Mouse (Mus musculus): ENCODE measurements around the gene Ntmt1. TPM values are rescaled to one million over a fixed set of nuclear protein-coding genes. Genes with fewer than 3 reads are reported as not detected.

Ntmt1 gene
- polyA plus RNA-seq (2015; fragmentation: Nextera tagmentation; extraction: Ambion mirVana) = 26.0 and 27.5 TPM in 2 replicates

DNA sequence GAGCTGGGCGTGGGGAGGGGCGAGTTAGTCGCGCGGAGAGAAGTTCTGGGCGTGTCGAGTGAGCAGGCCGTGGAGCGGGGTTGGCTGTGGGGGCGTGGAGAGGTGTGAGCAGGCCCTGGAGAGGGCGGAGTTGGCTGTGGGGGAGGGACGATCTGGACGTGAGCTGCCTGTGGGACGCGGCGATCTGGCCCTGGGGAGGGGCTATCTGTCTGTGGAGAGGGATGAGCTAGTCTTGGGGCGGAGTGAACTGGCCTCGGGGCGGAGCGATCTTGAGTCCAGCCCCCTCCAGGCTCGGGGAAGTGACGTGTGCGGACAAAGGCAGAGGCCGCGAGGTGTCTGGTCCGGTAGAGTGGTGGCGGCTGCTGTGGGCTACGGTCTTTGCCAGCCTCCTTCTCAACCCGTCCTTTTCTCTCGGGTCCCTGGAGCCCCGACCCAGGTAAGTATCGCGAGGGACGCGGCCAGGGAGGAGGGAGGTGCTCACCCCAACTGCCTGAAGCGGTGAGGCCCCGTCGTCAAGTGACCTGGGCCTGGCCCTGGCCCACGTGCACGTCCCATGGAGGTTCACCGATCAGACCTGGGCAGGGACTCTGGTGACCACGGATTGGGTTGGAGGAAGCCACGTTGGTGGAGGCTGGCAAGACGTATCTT is at the start of gene Ntmt1:
Ntmt1 (plus strand) TSS at position 179 of the 648 bp plus-strand sequence.
- peaks cover 32% of the 10 kb centered on the region for H3K4me1 ChIP-seq (replicated peaks)
- H3K9me3 ChIP-seq (replicated peaks) = no peaks in the 10 kb centered on the region
- peaks cover 8% of the 10 kb centered on the region for H3K36me3 ChIP-seq (replicated peaks)
- H3K27ac ChIP-seq (replicated peaks) = peak within 1 kb of the TSS; percentile 81
- ATAC-seq (ENCODE audit: insufficient read depth) = peak; percentile 98
- H3K4me2 ChIP-seq = peak within 1 kb of the TSS; percentile 96
- peak within 1 kb of the TSS; percentile 77 for H3K9ac ChIP-seq
- peak within 1 kb of the TSS; percentile 71 for H3K4me3 ChIP-seq (replicated peaks)
- peaks cover 39% of the 10 kb centered on the region for H3K27me3 ChIP-seq
- WGBS (ENCODE audit: insufficient replicate concordance) = under 1% methylated on average over 44 of the region's 44 CpGs

GRCm38 (mm10) chr2:30758341-30759087 is 49.1 kb upstream of the Ntmt1 start:
- Histone ChIP-seq H3K27me3 (peaks cover 5% of the 10 kb centered on the region; the same call in 1 of the 2 replicates), H3K9me3 (replicated peaks) (0 out of 2 replicates have a peak, but pooled peaks cover 3% of the 10 kb centered on the region), H3K36me3 (replicated peaks) (no peaks in the 10 kb centered on the region), H3K4me2 (0 out of 2 replicates have a peak overlapping the region, but pooled peaks have one; percentile 5), H3K4me3 (replicated peaks) (no peak overlapping the region), H3K27ac (replicated peaks) (peak overlapping the region; percentile 56), H3K4me1 (replicated peaks) (peaks cover 25% of the 10 kb centered on the region), H3K9ac (no peak overlapping the region)
- ATAC-seq (ENCODE audit: insufficient read depth) = peak; percentile 59
- 19% methylated on average over 17 of the region's 17 CpGs for WGBS (ENCODE audit: insufficient replicate concordance)

DNA sequence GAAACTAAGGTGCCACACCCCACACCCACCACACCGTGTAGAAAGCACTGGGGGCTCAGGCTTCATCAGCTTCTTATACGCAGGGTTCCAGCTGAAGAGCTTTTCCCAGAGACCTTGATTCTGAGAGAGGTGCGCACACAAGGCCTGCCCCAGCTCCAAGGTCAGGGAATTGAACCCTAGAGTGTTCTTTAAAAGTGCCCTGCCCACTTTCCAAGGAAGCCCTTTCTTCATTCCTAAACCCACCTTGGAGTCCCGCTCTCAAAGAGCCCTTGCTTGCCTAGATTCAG is 48.6 kb upstream of the Ntmt1 start:
- H3K4me1 ChIP-seq (replicated peaks) = peaks cover 25% of the 10 kb centered on the region
- no peak overlapping the region for H3K4me3 ChIP-seq (replicated peaks)
- 0 out of 2 replicates have a peak, but pooled peaks cover 5% of the 10 kb centered on the region for H3K27me3 ChIP-seq
- no peak for ATAC-seq (ENCODE audit: insufficient read depth)
- no peaks in the 10 kb centered on the region for H3K36me3 ChIP-seq (replicated peaks)
- no peak overlapping the region for H3K9ac ChIP-seq
- no peak overlapping the region for H3K27ac ChIP-seq (replicated peaks)
- H3K4me2 ChIP-seq = no peak overlapping the region
- 49% methylated on average over 4 of the region's 4 CpGs for WGBS (ENCODE audit: insufficient replicate concordance)
- 0 out of 2 replicates have a peak, but pooled peaks cover 3% of the 10 kb centered on the region for H3K9me3 ChIP-seq (replicated peaks)

GRCm38 (mm10) chr2:30759442-30759841 is 48.2 kb upstream of the Ntmt1 start:
- Histone ChIP-seq H3K9ac (no peak overlapping the region), H3K27me3 (0 out of 2 replicates have a peak, but pooled peaks cover 5% of the 10 kb centered on the region), H3K36me3 (replicated peaks) (no peaks in the 10 kb centered on the region), H3K4me3 (replicated peaks) (no peak overlapping the region), H3K4me1 (replicated peaks) (peaks cover 25% of the 10 kb centered on the region), H3K4me2 (no peak overlapping the region), H3K9me3 (replicated peaks) (0 out of 2 replicates have a peak, but pooled peaks cover 3% of the 10 kb centered on the region), H3K27ac (replicated peaks) (0 out of 2 replicates have a peak overlapping the region, but pooled peaks have one; percentile 34)
- no peak for ATAC-seq (ENCODE audit: insufficient read depth)
- WGBS (ENCODE audit: insufficient replicate concordance) = 57% methylated on average over 4 of the region's 4 CpGs

DNA sequence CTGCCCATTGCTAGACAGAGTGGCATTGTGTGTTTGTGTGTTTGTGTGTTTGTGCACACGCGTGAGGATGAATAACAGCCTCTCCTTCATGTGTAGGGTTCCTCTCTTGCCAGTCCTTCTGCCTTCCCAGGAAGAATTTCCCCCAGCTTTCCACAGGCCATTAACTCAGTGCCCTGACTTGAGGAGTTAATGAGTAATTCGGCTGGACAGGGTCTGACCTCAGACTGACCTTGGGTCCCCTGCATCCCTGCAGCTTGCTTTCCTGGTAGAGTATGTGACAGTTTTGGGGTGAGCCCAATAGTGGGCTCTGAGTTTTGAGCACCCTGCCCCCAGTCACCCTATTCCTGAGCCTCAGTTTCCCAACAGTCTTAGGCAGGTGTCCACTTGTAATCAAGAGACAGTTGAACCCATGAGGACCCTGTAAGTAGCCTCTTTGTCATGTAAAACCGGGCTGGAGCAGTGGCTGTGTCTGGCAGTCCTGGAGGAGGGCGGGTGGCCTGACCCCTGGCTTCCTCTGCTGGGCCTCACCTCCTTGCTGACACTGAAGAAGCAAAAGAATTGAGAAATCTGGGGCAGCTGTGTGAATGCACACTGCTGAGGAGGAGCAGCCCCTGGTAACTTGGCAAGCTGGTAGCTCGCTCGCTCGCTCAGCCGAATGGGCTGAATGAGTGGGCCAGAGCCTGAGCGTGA is 47.6 kb upstream of the Ntmt1 start:
- Histone ChIP-seq H3K9ac (no peak overlapping the region), H3K27me3 (0 out of 2 replicates have a peak, but pooled peaks cover 5% of the 10 kb centered on the region), H3K4me2 (no peak overlapping the region), H3K36me3 (replicated peaks) (no peaks in the 10 kb centered on the region), H3K27ac (replicated peaks) (0 out of 2 replicates have a peak overlapping the region, but pooled peaks have one; percentile 34), H3K4me1 (replicated peaks) (peaks cover 25% of the 10 kb centered on the region), H3K9me3 (replicated peaks) (0 out of 2 replicates have a peak, but pooled peaks cover 3% of the 10 kb centered on the region), H3K4me3 (replicated peaks) (no peak overlapping the region)
- 65% methylated on average over 10 of the region's 10 CpGs for WGBS (ENCODE audit: insufficient replicate concordance)
- peak; percentile 35; the same call in 1 of the 2 replicates for ATAC-seq (ENCODE audit: insufficient read depth)

GRCm38 (mm10) chr2:30760706-30761105 is 46.9 kb upstream of the Ntmt1 start:
- 0 out of 2 replicates have a peak, but pooled peaks cover 3% of the 10 kb centered on the region for H3K9me3 ChIP-seq (replicated peaks)
- no peaks in the 10 kb centered on the region for H3K36me3 ChIP-seq (replicated peaks)
- no peak overlapping the region for H3K4me3 ChIP-seq (replicated peaks)
- H3K9ac ChIP-seq = no peak overlapping the region
- no peak overlapping the region for H3K4me2 ChIP-seq
- no peak for ATAC-seq (ENCODE audit: insufficient read depth)
- H3K27me3 ChIP-seq = 0 out of 2 replicates have a peak, but pooled peaks cover 5% of the 10 kb centered on the region
- H3K27ac ChIP-seq (replicated peaks) = no peak overlapping the region
- WGBS (ENCODE audit: insufficient replicate concordance) = 55% methylated on average over 6 of the region's 6 CpGs
- H3K4me1 ChIP-seq (replicated peaks) = peaks cover 25% of the 10 kb centered on the region

GRCm38 (mm10) chr2:30766446-30766845 is 41.2 kb upstream of the Ntmt1 start:
- no peak overlapping the region for H3K27ac ChIP-seq (replicated peaks)
- 69% methylated on average over 5 of the region's 5 CpGs for WGBS (ENCODE audit: insufficient replicate concordance)
- H3K4me1 ChIP-seq (replicated peaks) = peaks cover 38% of the 10 kb centered on the region
- H3K9me3 ChIP-seq (replicated peaks) = no peaks in the 10 kb centered on the region
- H3K4me2 ChIP-seq = no peak overlapping the region
- H3K36me3 ChIP-seq (replicated peaks) = no peaks in the 10 kb centered on the region
- H3K27me3 ChIP-seq = peaks cover 16% of the 10 kb centered on the region; the same call in 1 of the 2 replicates
- H3K4me3 ChIP-seq (replicated peaks) = no peak overlapping the region
- H3K9ac ChIP-seq = no peak overlapping the region
- no peak for ATAC-seq (ENCODE audit: insufficient read depth)

GRCm38 (mm10) chr2:30767626-30768240 is 39.9 kb upstream of the Ntmt1 start:
- Histone ChIP-seq H3K27me3 (peaks cover 16% of the 10 kb centered on the region; the same call in 1 of the 2 replicates), H3K9ac (no peak overlapping the region), H3K36me3 (replicated peaks) (no peaks in the 10 kb centered on the region), H3K27ac (replicated peaks) (no peak overlapping the region), H3K4me3 (replicated peaks) (no peak overlapping the region), H3K9me3 (replicated peaks) (no peaks in the 10 kb centered on the region), H3K4me1 (replicated peaks) (peaks cover 51% of the 10 kb centered on the region), H3K4me2 (no peak overlapping the region)
- ATAC-seq (ENCODE audit: insufficient read depth) = no peak
- WGBS (ENCODE audit: insufficient replicate concordance) = 75% methylated on average over 7 of the region's 7 CpGs

DNA sequence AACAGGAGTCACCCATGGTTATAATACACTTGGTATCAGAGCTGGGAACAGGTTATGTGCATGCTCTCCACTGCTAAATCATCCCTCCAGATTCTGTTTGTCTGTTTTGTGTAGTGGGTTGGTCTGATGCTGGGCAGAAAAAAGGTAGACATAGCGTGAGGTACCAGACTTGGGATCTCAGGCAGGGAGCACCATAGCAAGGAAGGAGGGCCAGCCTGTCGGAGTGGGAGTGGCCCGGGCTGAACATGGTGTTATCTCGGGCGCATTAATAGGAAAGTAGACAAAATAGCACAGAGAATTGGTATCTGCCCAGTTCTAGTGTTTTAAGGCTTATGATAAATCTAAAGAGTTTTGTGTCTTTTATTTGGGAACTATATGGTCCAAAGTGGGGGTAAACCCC is 39.1 kb upstream of the Ntmt1 start:
- Histone ChIP-seq H3K4me3 (replicated peaks) (no peak overlapping the region), H3K27ac (replicated peaks) (peak overlapping the region; percentile 99), H3K4me2 (peak overlapping the region; percentile 21; the same call in 1 of the 2 replicates), H3K4me1 (replicated peaks) (peaks cover 59% of the 10 kb centered on the region), H3K9me3 (replicated peaks) (no peaks in the 10 kb centered on the region), H3K36me3 (replicated peaks) (no peaks in the 10 kb centered on the region), H3K27me3 (peaks cover 16% of the 10 kb centered on the region; the same call in 1 of the 2 replicates), H3K9ac (no peak overlapping the region)
- no peak for ATAC-seq (ENCODE audit: insufficient read depth)
- 36% methylated on average over 5 of the region's 5 CpGs for WGBS (ENCODE audit: insufficient replicate concordance)

DNA sequence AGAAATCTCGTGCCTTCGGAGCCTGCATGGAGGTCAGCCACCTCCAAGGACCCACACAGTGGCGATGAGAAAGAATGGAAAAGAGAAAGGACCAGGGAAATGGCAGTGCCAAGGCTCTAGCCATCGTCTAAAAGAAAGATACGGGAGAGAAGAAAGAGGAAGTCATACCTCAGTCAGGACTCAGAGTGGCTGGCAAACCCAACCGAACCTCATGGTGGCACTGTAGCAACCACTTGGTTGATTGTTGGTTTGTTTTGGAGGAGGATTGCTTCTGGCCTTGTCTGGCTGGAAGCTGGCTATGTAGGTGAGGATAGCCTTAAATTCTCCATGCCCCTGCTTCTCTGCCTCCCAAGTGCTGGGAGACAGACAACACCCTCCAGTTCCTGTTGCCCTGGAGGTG is 38.4 kb upstream of the Ntmt1 start:
- no peak for ATAC-seq (ENCODE audit: insufficient read depth)
- Histone ChIP-seq H3K36me3 (replicated peaks) (no peaks in the 10 kb centered on the region), H3K4me2 (peak overlapping the region; percentile 21), H3K27ac (replicated peaks) (peak overlapping the region; percentile 99), H3K4me3 (replicated peaks) (no peak overlapping the region), H3K4me1 (replicated peaks) (peaks cover 65% of the 10 kb centered on the region), H3K9me3 (replicated peaks) (no peaks in the 10 kb centered on the region), H3K9ac (no peak overlapping the region; the same call in 1 of the 2 replicates), H3K27me3 (peaks cover 16% of the 10 kb centered on the region; the same call in 1 of the 2 replicates)
- 31% methylated on average over 6 of the region's 6 CpGs for WGBS (ENCODE audit: insufficient replicate concordance)

Data from liver, embryonic 15.5 days (tissue).